Mouse (Mus musculus) kidney, adult 2 months (tissue): ENCODE results near the gene Bcat1. TPM values are rescaled to one million over a fixed set of nuclear protein-coding genes. Genes with fewer than 3 reads are reported as not detected.

ENCODE experiments used
- DNase-seq: peaks from one replicate; pipeline ENCODE4 v3.0.0; 2021
- H3K27ac ChIP-seq: fragments of 200-500 bp; 2 replicates; pipeline ENCODE4 v1.5.1; 2012; ENCODE audit warnings: low read depth, low read length, control low read depth, inconsistent platforms; ENCODE audit not compliant: insufficient read depth
- H3K27me3 ChIP-seq: fragments of 200-500 bp; replicated peaks from 2 replicates; pipeline ENCODE4 v1.6.1; 2012; ENCODE audit warnings: mild to moderate bottlenecking, moderate library complexity, low read length, inconsistent platforms; ENCODE audit not compliant: control insufficient read depth, insufficient read depth
- H3K36me3 ChIP-seq: fragments of 200-500 bp; 2 replicates; pipeline ENCODE4 v1.6.1; 2012; ENCODE audit warnings: mild to moderate bottlenecking, moderate library complexity, low read length, inconsistent platforms; ENCODE audit not compliant: control insufficient read depth, insufficient read depth
- H3K4me1 ChIP-seq: fragments of 200-500 bp; 2 replicates; pipeline ENCODE4 v1.6.1; 2011; ENCODE audit warnings: low read length; ENCODE audit not compliant: control insufficient read depth, insufficient read depth
- H3K4me3 ChIP-seq: fragments of 200-500 bp; 2 replicates; pipeline ENCODE4 v1.5.1; 2011; ENCODE audit warnings: mild to moderate bottlenecking, low read depth, low read length, control low read depth; ENCODE audit not compliant: insufficient read depth
- CTCF ChIP-seq: fragments of 200-500 bp; conservative IDR thresholded peaks from 2 replicates; pipeline ENCODE4 v1.5.1; 2011; ENCODE audit warnings: low read depth, mild to moderate bottlenecking, control low read depth, low read length, moderate library complexity, mixed read lengths; ENCODE audit not compliant: insufficient read depth, insufficient read length
- POLR2A ChIP-seq: fragments of 200-500 bp; IDR thresholded peaks from one replicate; pipeline ENCODE4 v1.6.1; 2011; ENCODE audit warnings: low read depth, low read length, control low read depth
- WGBS: fragments of 180-500 bp; shearing (Covaris S2); methylation state at CpG from one replicate; pipeline ENCODE4 v1.1.7; 2018; 5-methylcytosine and 5-hydroxymethylcytosine counted together
- polyA plus RNA-seq: library from polyadenylated mRNA; depleted of rRNA; stranded (reverse); fragments of >200 nt; gene quantifications from 2 replicates; pipeline ENCODE4 v1.2.3, GENCODE M21; 2012

The Bcat1 gene
- polyA plus RNA-seq, 1 experiment: 10.2 TPM

DNA sequence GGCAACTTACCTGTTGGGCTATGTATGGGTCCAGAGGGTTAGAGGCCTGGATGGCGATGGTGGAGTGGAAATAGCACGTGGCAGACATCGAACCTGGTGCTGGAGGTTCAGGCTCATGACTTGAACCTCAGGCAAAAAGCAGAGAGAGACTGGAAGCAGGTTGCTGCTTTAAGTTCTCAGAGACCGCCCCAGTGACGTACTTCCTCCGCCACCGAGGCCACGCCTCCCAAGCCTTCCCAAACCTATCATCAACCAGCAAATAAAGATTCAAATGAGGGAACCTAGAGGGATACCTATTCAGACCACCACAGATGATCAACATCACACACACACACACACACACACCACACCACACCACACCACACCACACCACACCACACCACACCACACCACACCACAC, 91.8 kb downstream of the Bcat1 start:
- DNase-seq: no peak
- Histone ChIP-seq H3K27me3 (no peaks in the 10 kb centered on the region), H3K4me1 (no peaks in the 10 kb centered on the region), H3K27ac (no peak overlapping the region), H3K4me3 (no peak overlapping the region), H3K36me3 (no peaks in the 10 kb centered on the region)
- over 99% methylated on average over 8 of the region's 8 CpGs for WGBS
- TF ChIP-seq CTCF: no peak
- no peak for TF ChIP-seq POLR2A

DNA sequence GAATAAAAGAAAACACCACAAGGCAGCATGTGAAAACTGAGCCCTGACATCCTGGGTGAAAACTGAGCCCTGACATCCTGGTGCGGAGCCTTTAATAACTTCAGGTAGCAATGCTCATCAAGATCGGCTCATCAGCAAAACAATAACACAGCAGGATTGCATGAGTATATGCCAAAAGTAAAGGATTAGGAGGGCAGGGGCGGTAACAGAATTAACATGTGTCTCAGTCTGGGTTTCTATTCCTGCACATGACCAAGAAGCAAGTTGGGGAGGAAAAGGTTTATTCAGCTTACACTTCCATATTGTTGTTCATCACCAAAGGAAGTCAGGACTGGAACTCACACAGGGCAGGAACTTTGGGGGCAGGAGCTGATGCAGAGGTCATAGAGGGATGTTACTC, 93.9 kb downstream of the Bcat1 start:
- no peaks in the 10 kb centered on the region for H3K4me1 ChIP-seq
- WGBS: 73% methylated on average over 3 of the region's 3 CpGs
- no peak for DNase-seq
- no peak overlapping the region for H3K27ac ChIP-seq
- no peak overlapping the region for H3K4me3 ChIP-seq
- H3K27me3 ChIP-seq: no peaks in the 10 kb centered on the region
- H3K36me3 ChIP-seq: no peaks in the 10 kb centered on the region
- TF ChIP-seq CTCF (no peak), POLR2A (no peak)

DNA sequence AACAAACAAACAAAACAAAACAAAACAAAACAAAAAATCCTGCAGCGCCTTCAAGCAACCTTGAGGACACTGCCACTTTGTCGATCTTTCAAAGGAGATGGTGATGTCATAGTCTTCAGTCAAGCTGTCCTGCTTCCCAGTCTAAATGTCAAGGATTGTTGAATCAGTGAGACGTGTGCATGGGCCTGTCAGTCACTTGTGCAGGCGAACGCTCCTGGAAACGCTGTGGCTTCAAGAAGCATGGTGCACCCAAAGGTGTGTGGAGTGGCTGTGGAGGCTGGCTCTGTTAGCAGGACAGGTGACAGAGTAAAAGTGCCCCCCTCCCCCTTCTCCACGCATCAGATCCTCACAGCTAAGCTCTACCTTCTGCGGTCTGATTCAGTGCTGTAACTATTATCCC, 103.6 kb downstream of the Bcat1 start:
- no peak overlapping the region for H3K27ac ChIP-seq
- H3K27me3 ChIP-seq: no peaks in the 10 kb centered on the region
- TF ChIP-seq POLR2A (no peak), CTCF (no peak)
- no peak for DNase-seq
- H3K36me3 ChIP-seq: no peaks in the 10 kb centered on the region
- WGBS: 83% methylated on average over 8 of the region's 8 CpGs
- H3K4me1 ChIP-seq: no peaks in the 10 kb centered on the region
- no peak overlapping the region for H3K4me3 ChIP-seq

DNA sequence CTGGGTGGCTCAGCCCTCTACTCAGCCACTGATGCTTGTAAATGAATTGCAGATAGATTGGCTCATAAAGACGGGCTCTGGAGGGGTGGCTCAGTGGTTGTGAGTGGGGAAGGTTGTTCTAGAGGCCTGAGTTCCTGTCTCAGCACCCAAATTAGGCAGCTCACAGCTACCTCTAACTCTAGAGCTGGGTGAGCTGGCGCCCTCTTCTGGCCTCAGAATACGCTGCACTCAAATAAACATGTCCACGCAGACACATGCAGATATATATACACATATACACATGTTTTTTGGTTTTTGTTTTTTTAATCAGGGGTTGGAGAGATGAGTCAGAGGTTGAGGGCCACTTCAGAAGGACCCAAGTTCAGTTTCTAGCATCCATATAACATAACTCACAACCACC, 105.1 kb downstream of the Bcat1 start:
- no peak overlapping the region for H3K27ac ChIP-seq
- H3K4me3 ChIP-seq: no peak overlapping the region
- TF ChIP-seq POLR2A (no peak), CTCF (peak; percentile 24; the same call in 1 of the 2 replicates)
- WGBS: 81% methylated on average over 4 of the region's 4 CpGs
- no peaks in the 10 kb centered on the region for H3K4me1 ChIP-seq
- DNase-seq: no peak
- no peaks in the 10 kb centered on the region for H3K27me3 ChIP-seq
- no peaks in the 10 kb centered on the region for H3K36me3 ChIP-seq

DNA sequence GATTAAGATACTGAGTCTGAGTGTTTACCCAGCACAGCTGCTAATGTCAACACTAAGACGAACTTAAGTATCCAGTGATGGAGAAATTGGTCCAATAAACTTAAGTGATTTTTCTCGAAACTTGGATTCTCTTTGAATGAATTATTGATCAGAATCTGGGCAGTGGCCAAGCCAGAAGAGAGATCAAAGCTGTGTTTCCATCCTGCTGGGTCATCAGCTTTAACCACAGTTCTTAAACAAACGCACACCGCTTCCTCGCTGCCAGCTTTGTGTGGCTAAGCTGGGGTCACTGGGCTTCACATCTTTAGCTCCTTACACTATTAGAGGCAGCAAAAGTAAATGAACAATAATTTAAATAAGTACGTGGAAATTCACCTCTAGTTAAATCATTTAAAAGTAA, 108.4 kb downstream of the Bcat1 start:
- H3K4me1 ChIP-seq: no peaks in the 10 kb centered on the region
- no peaks in the 10 kb centered on the region for H3K27me3 ChIP-seq
- no peak for TF ChIP-seq POLR2A
- TF ChIP-seq CTCF: no peak
- no peak overlapping the region for H3K27ac ChIP-seq
- 59% methylated on average over 6 of the region's 6 CpGs for WGBS
- no peaks in the 10 kb centered on the region for H3K36me3 ChIP-seq
- no peak for DNase-seq
- no peak overlapping the region for H3K4me3 ChIP-seq

DNA sequence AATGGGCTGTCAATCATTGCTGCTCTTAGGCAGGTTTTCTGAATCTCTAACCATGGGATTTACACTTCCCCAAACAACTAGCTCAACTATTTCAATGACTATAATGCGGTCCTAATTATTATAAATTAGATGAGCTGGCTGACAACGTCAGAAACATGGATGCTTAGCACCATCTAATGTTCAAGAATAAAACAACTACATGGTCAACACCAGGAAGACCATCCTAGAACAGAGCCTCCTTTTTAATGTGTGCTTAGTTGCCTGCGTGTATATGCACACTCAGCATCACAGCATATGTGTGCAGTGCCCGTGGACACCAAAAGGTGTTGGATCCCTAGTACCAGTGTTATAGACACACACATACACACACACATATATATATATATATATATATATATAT, 111.8 kb downstream of the Bcat1 start:
- H3K36me3 ChIP-seq: no peaks in the 10 kb centered on the region
- no peak for TF ChIP-seq CTCF
- TF ChIP-seq POLR2A: no peak
- H3K27ac ChIP-seq: no peak overlapping the region
- H3K27me3 ChIP-seq: no peaks in the 10 kb centered on the region
- WGBS: 63% methylated on average over 4 of the region's 4 CpGs
- H3K4me3 ChIP-seq: no peak overlapping the region
- H3K4me1 ChIP-seq: no peaks in the 10 kb centered on the region
- DNase-seq: no peak

DNA sequence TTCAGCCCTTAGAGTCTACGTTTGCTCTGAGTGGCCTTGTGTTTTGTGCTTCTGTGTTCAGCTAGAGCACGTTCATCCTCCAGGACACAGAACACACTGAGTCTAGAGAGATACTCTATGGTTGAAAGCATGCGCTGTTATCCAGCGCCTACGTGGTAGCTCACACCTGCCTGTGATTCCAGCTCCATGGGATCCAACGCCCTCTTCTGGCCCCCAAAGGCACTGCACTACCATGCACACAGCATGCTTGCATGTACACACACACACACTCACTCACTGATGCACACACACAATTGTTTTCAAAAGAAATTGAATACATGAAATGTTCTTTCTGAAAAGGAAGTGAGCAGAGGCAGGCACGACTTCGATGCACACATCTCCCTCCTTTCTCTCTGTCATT, 112.8 kb downstream of the Bcat1 start:
- 0 out of 2 replicates have a peak, but pooled peaks have one; percentile 12 for TF ChIP-seq CTCF
- no peak for TF ChIP-seq POLR2A

DNA sequence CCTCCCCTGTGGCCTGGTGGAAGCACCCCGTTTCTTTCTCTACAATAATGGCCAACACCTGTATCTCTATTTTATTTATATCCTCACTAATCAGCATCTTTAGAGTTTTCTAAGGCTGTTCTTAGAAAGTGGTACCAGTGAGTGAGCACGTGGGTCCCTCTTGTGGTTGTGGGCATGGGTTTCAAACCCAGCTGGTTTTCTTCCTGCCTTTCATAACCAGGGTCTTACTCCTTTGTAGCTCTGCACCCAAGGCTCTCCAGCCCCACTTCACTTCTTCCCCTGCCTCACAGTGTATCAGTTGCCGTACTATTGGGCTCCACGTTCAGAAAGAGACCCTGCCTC, 114.0 kb downstream of the Bcat1 start:
- H3K27ac ChIP-seq: no peak overlapping the region
- H3K27me3 ChIP-seq: no peaks in the 10 kb centered on the region
- H3K4me1 ChIP-seq: no peaks in the 10 kb centered on the region
- no peak overlapping the region for H3K4me3 ChIP-seq
- WGBS: 51% methylated on average over 4 of the region's 4 CpGs
- no peaks in the 10 kb centered on the region for H3K36me3 ChIP-seq
- no peak for DNase-seq
- TF ChIP-seq POLR2A: no peak
- 0 out of 2 replicates have a peak, but pooled peaks have one; percentile 11 for TF ChIP-seq CTCF

More for the DNA sequence above, 112.8 kb downstream of the Bcat1 start:
- H3K4me3 ChIP-seq: no peak overlapping the region
- H3K27ac ChIP-seq: no peak overlapping the region
- DNase-seq: no peak
- no peaks in the 10 kb centered on the region for H3K27me3 ChIP-seq
- 85% methylated on average over 8 of the region's 8 CpGs for WGBS
- no peaks in the 10 kb centered on the region for H3K36me3 ChIP-seq
- no peaks in the 10 kb centered on the region for H3K4me1 ChIP-seq
